Mouse (Mus musculus): Measurements from ENCODE around the gene Lsm6.

- no peak for TF ChIP-seq CTCF (IDR thresholded peaks at IDR 0.05; ENCODE audit: borderline replicate concordance, insufficient read depth, low read depth, low read length)
- TF ChIP-seq POLR2A (IDR thresholded peaks at IDR 0.05; ENCODE audit: borderline replicate concordance, insufficient read depth, low read length) = no peak
Observed at GRCm38 (mm10) chr8:78813021-78813420, 7.9 kb downstream of the Lsm6 start.
